Mouse (Mus musculus) effector memory CD4-positive, alpha-beta T cell, adult 5 months (primary cell): Measurements from ENCODE around the gene Slc35c1. TPM values are rescaled to one million over a fixed set of nuclear protein-coding genes. Genes with fewer than 3 reads are reported as not detected.

ENCODE experiments used
- polyA plus RNA-seq: library from polyadenylated mRNA; unstranded; fragments of 100-300 nt; shearing (Covaris generic); gene quantifications from one replicate; pipeline ENCODE4 v1.2.1, GENCODE M21; 2017

Gene Slc35c1
- 13.7 TPM for polyA plus RNA-seq

DNA sequence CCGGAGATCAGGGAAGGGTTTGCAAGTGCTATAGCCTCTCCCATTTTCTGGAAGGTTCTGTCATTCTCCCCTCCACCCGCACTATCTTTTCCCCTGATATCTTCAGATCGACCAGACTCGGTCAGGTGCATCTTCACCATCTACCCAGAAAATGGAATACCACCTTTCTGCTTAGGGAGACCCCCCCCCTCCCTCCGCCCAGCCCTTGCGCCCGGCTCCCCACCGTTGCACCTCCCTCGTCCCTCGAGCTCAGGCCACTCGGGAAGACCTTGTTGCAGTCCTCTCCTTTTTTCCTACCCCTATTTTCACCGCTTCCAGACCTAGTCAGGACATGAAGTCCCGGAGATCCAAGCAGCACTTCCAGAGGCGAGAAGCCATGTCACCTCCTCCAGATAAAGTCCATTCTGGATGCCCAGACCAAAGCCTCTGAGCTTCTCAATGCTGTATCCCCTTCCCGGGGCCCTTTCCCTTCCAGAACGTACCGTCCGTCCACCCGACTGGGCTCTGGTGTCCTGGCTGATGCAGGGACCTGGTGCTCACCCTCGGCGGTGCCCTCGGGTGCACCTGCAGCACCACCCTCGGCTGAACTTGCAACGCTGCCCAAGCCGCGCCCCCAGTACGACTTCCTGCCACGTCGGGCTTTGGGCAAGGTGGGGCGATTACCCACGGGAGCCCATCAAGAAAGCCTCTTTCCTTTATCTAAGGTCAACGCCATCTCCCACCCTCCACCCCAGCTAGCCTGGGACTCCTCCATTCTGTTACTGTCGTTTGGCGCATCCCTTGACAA lies at the start of gene Slc35c1:
Slc35c1 (minus strand) TSS at position 618 of the 787 bp plus-strand sequence.

DNA sequence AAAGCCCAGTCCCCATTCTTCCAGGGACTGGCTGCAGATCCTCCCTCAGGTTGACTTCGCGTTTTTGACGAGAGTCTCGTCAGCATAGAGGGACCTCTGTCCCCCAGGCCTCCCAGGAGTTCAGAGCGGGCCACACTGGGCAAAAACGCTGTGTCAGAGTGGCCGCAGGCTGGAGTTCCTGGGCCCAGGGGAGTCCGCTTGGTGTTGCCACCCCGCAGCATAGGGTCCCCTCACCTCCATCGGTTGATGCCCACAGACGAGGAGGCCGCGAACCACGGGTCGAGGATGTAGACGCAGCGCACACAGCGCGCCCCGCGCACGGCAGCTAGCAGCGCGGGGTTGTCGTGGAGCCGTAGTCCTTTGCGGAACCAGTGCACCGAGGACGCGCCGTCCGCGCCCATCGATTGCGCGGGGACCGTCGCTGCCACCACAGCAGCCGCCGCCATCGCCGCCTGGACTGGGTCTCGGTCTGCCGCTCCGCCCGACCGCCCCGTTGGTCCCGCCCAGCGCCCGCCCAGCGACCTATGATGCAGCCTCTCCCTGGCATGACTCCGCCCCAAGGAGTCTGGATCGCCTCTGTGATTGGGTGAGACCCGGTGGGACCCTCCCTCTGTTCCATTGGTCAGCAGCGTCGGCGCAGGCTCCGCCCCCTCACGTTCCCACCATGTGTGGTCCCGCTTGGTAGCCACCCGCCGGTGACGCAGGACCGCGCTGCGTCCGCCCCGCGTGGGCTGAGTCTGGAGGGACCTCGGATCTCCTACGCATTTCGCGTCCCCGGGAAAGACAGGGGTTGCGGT lies 26.6 kb downstream of the Slc35c1 start, which contains the start of gene Cry2:
Cry2 (minus strand) TSS at position 466 of the 797 bp plus-strand sequence.

Other genes starting within 250 kb of the Slc35c1 start
- 30.9 TPM for gene Pex16, start 85.9 kb downstream of the Slc35c1 start, polyA plus RNA-seq
- gene Large2, start 85.7 kb downstream of the Slc35c1 start, polyA plus RNA-seq = not detected
- 2.2 TPM for gene 1700029I15Rik, start 78.0 kb downstream of the Slc35c1 start, polyA plus RNA-seq
- gene Mapk8ip1, start 59.3 kb downstream of the Slc35c1 start, polyA plus RNA-seq = 0.67 TPM
- 26.7 TPM for gene Cry2, start 26.5 kb downstream of the Slc35c1 start, polyA plus RNA-seq
- gene Chst1, start 139.2 kb upstream of the Slc35c1 start, polyA plus RNA-seq = 0.32 TPM